Mouse (Mus musculus) hindbrain, embryonic 14.5 days (tissue): Measurements from ENCODE around the gene Cmc1. TPM values are rescaled to one million over a fixed set of nuclear protein-coding genes. Genes with fewer than 3 reads are reported as not detected.
A peak's percentile ranks its signal among the peaks of the same experiment; 100 is the strongest.

ENCODE experiments used
- ATAC-seq: fragments of 200-750 bp; cut with Nextera tagmentation; 2 replicates; pipeline ENCODE4 v1.8.0; 2017; ENCODE audit warnings: moderate number of reproducible peaks, mild to moderate bottlenecking, moderate TSS enrichment, moderate library complexity; ENCODE audit not compliant: low FRiP score
- DNase-seq: peaks from one replicate; pipeline ENCODE4 v3.0.0-alpha.2; 2015; ENCODE audit warnings: low spot score
- H3K27ac ChIP-seq: fragments of 300-500 bp; sonication (generic); 2 replicates; pipeline ENCODE4 v1.5.1; 2014; ENCODE audit warnings: mild to moderate bottlenecking, moderate library complexity
- H3K27me3 ChIP-seq: fragments of 300-500 bp; sonication (generic); 2 replicates; pipeline ENCODE4 v1.6.1; 2014; ENCODE audit warnings: mild to moderate bottlenecking, low read length, mixed read lengths; ENCODE audit not compliant: control insufficient read depth, insufficient read depth
- H3K36me3 ChIP-seq: fragments of 300-500 bp; sonication (generic); replicated peaks from 2 replicates; pipeline ENCODE4 v1.6.1; 2014; ENCODE audit not compliant: control insufficient read depth, insufficient read depth
- H3K4me1 ChIP-seq: fragments of 300-500 bp; sonication (generic); replicated peaks from 2 replicates; pipeline ENCODE4 v1.6.1; 2014; ENCODE audit warnings: antibody characterized with exemption, low read length, mixed read lengths; ENCODE audit not compliant: control insufficient read depth, insufficient read depth
- H3K4me2 ChIP-seq: fragments of 300-500 bp; sonication (generic); replicated peaks from 2 replicates; pipeline ENCODE4 v1.6.1; 2014; ENCODE audit warnings: mild to moderate bottlenecking, moderate library complexity
- H3K4me3 ChIP-seq: fragments of 300-500 bp; sonication (generic); replicated peaks from 2 replicates; pipeline ENCODE4 v1.5.1; 2014; ENCODE audit warnings: mild to moderate bottlenecking, low read length
- H3K9ac ChIP-seq: fragments of 300-500 bp; sonication (generic); 2 replicates; pipeline ENCODE4 v1.6.1; 2014
- H3K9me3 ChIP-seq: fragments of 300-500 bp; sonication (generic); 2 replicates; pipeline ENCODE4 v1.6.1; 2016; ENCODE audit warnings: low read length; ENCODE audit not compliant: control insufficient read depth
- WGBS: fragments of 180-500 bp; shearing (Covaris S2); extraction: QIAGEN DNeasy Blood & Tissue Kit; methylation state at CpG from one replicate; pipeline ENCODE4 v1.1.7; 2014; 5-methylcytosine and 5-hydroxymethylcytosine counted together
- polyA plus RNA-seq: library from polyadenylated mRNA; unstranded; fragments of >200 nt; fragmentation: Nextera tagmentation; extraction: Ambion mirVana; gene quantifications from 2 replicates; pipeline ENCODE4 v1.2.1, GENCODE M21; 2014

Cmc1 gene
- polyA plus RNA-seq, 1 experiment from 2014 or later = 48.6 TPM

- Histone ChIP-seq H3K27ac (no peak overlapping the region), H3K4me1 (no peaks in the 10 kb centered on the region), H3K27me3 (no peaks in the 10 kb centered on the region), H3K36me3 (no peaks in the 10 kb centered on the region), H3K9ac (no peak overlapping the region), H3K4me2 (no peak overlapping the region), H3K4me3 (no peak overlapping the region), H3K9me3 (no peaks in the 10 kb centered on the region)
- WGBS = 92% methylated on average over 2 of the region's 2 CpGs
- no peak for ATAC-seq
- no peak for DNase-seq
Measured at GRCm38 (mm10) chr9:118100484-118100883, 49.5 kb downstream of the Cmc1 start.

DNA sequence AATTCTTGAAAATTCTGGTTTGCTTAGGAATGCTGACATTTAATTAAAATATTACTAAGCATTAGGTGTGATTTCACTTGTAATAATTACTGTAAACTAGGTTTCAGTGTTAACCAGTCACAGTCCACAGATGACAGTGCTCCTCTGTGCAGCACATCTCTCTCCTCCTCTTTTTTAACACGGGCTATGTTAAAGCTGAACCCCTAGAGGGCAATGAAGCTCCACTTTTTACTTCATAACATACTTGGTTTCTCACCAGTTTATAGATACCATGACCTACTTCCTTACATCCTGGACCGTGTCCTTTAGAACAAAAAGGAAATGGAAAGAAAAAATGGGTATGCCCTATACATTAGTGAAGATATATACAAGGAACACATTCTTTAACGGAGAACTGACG lies 50.6 kb downstream of the Cmc1 start:
- WGBS = 57% methylated on average over 4 of the region's 4 CpGs
- Histone ChIP-seq H3K9ac (no peak overlapping the region), H3K27ac (no peak overlapping the region), H3K4me2 (no peak overlapping the region), H3K4me3 (no peak overlapping the region), H3K9me3 (no peaks in the 10 kb centered on the region), H3K36me3 (no peaks in the 10 kb centered on the region), H3K27me3 (no peaks in the 10 kb centered on the region), H3K4me1 (no peaks in the 10 kb centered on the region)
- DNase-seq (peak; percentile 73), ATAC-seq (peak; percentile 43; the same call in 1 of the 2 replicates)

DNA sequence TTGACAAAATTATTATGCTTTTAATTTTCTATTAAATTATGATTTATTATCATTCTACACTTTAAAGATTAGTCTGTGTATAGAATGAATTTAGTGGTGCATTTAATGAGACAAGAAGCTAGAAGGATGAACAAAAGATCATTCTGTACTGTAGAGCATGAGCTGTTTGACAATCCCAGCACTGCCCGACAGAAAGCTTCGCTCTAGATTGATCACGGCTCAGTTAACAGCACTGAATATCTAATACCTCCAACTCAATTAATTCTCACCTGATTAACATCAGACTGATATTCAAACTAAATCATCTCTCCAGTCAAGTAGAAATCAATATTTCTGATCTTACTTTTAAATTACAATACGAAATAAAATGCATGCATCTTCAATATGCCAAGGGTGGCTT lies 66.1 kb downstream of the Cmc1 start:
- 0 out of 2 replicates have a peak, but pooled peaks cover 4% of the 10 kb centered on the region for H3K4me1 ChIP-seq
- H3K4me3 ChIP-seq = no peak overlapping the region
- no peak for DNase-seq
- H3K9me3 ChIP-seq = no peaks in the 10 kb centered on the region
- no peaks in the 10 kb centered on the region for H3K27me3 ChIP-seq
- no peak for ATAC-seq
- H3K27ac ChIP-seq = no peak overlapping the region
- H3K4me2 ChIP-seq = no peak overlapping the region
- 52% methylated on average over 4 of the region's 4 CpGs for WGBS
- H3K9ac ChIP-seq = no peak overlapping the region
- H3K36me3 ChIP-seq = no peaks in the 10 kb centered on the region

- DNase-seq (no peak), ATAC-seq (no peak)
- Histone ChIP-seq H3K27me3 (no peaks in the 10 kb centered on the region), H3K4me3 (0 out of 2 replicates have a peak overlapping the region, but pooled peaks have one; percentile 1), H3K27ac (0 out of 2 replicates have a peak overlapping the region, but pooled peaks have one; percentile 5), H3K4me2 (peak overlapping the region; percentile 44), H3K36me3 (no peaks in the 10 kb centered on the region), H3K4me1 (0 out of 2 replicates have a peak, but pooled peaks cover 4% of the 10 kb centered on the region), H3K9ac (peak overlapping the region; percentile 20; the same call in 1 of the 2 replicates), H3K9me3 (no peaks in the 10 kb centered on the region)
- WGBS = 30% methylated on average over 22 of the region's 22 CpGs
Measured at GRCm38 (mm10) chr9:118082575-118083431, 67.2 kb downstream of the Cmc1 start.

- 97% methylated on average over 3 of the region's 3 CpGs for WGBS
- no peak overlapping the region for H3K9ac ChIP-seq
- H3K36me3 ChIP-seq = peaks cover 21% of the 10 kb centered on the region
- no peaks in the 10 kb centered on the region for H3K9me3 ChIP-seq
- H3K27ac ChIP-seq = no peak overlapping the region
- H3K4me1 ChIP-seq = no peaks in the 10 kb centered on the region
- no peak for DNase-seq
- no peak overlapping the region for H3K4me2 ChIP-seq
- H3K27me3 ChIP-seq = no peaks in the 10 kb centered on the region
- no peak overlapping the region for H3K4me3 ChIP-seq
- no peak for ATAC-seq
Measured at GRCm38 (mm10) chr9:118073358-118073757, 76.6 kb downstream of the Cmc1 start.

- no peak overlapping the region for H3K4me2 ChIP-seq
- no peaks in the 10 kb centered on the region for H3K4me1 ChIP-seq
- H3K27me3 ChIP-seq = no peaks in the 10 kb centered on the region
- no peak overlapping the region for H3K4me3 ChIP-seq
- no peak for DNase-seq
- ATAC-seq = no peak
- WGBS = 90% methylated on average over 5 of the region's 5 CpGs
- no peak overlapping the region for H3K9ac ChIP-seq
- H3K36me3 ChIP-seq = peaks cover 28% of the 10 kb centered on the region
- no peak overlapping the region for H3K27ac ChIP-seq
- H3K9me3 ChIP-seq = no peaks in the 10 kb centered on the region
Measured at GRCm38 (mm10) chr9:118072101-118072500, 77.9 kb downstream of the Cmc1 start.

DNA sequence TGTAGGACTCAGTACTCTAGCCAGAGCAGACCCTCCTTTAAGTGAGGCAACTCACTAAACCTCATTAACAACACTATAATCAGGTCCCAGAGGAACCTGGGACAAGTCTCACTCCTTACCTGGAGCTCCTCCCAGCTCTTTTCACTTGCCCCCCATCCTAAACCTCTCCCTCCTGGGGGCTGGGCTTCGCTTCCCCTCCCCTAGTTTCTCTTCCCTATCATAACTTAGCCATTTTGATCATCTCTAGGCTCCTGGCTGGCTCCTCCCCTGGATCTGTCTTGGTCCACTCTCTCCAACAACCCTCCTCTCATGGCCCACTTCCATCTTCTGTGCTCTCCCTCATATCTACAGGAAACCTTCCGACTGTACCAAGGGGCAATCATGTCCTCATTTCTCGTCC lies 78.6 kb downstream of the Cmc1 start:
- WGBS = 86% methylated on average over 3 of the region's 3 CpGs
- Histone ChIP-seq H3K9ac (no peak overlapping the region), H3K36me3 (peaks cover 35% of the 10 kb centered on the region), H3K4me2 (no peak overlapping the region), H3K27ac (no peak overlapping the region), H3K9me3 (no peaks in the 10 kb centered on the region), H3K27me3 (no peaks in the 10 kb centered on the region), H3K4me1 (no peaks in the 10 kb centered on the region), H3K4me3 (no peak overlapping the region)
- DNase-seq (no peak), ATAC-seq (no peak)

- no peak overlapping the region for H3K4me2 ChIP-seq
- H3K9me3 ChIP-seq = no peaks in the 10 kb centered on the region
- H3K27ac ChIP-seq = no peak overlapping the region
- no peak overlapping the region for H3K9ac ChIP-seq
- H3K4me1 ChIP-seq = no peaks in the 10 kb centered on the region
- H3K36me3 ChIP-seq = peaks cover 41% of the 10 kb centered on the region
- no peak for ATAC-seq
- DNase-seq = no peak
- WGBS = 95% methylated on average over 6 of the region's 6 CpGs
- H3K4me3 ChIP-seq = no peak overlapping the region
- no peaks in the 10 kb centered on the region for H3K27me3 ChIP-seq
Measured at GRCm38 (mm10) chr9:118070442-118070841, 79.5 kb downstream of the Cmc1 start.

GRCm38 (mm10) chr9:118059101-118059500 lies 90.9 kb downstream of the Cmc1 start:
- Histone ChIP-seq H3K4me2 (no peak overlapping the region), H3K9me3 (no peaks in the 10 kb centered on the region), H3K36me3 (peaks cover 61% of the 10 kb centered on the region), H3K27ac (no peak overlapping the region), H3K4me3 (no peak overlapping the region), H3K4me1 (no peaks in the 10 kb centered on the region), H3K9ac (no peak overlapping the region), H3K27me3 (no peaks in the 10 kb centered on the region)
- ATAC-seq (no peak), DNase-seq (no peak)
- WGBS = 98% methylated on average over 3 of the region's 3 CpGs
